Mouse (Mus musculus) adrenal gland, postnatal 4 days (tissue): ENCODE results near the gene Usp46. TPM values are rescaled to one million over a fixed set of nuclear protein-coding genes. Genes with fewer than 3 reads are reported as not detected.

Experiments
- DNase-seq, 2 experiments: peaks; one replicate each; pipeline ENCODE4 v3.0.0; 2021 to 2022; ENCODE audit warnings: low spot score in 2 of 2, mixed read lengths in 2 of 2
- total RNA-seq, 2 experiments: library from RNA; stranded (reverse); gene quantifications; 2 replicates each; pipeline ENCODE4 v1.2.3; 2021

The Usp46 gene
- total RNA-seq, 2 experiments from 2014 or later: 42.6 to 45.0 TPM

DNA sequence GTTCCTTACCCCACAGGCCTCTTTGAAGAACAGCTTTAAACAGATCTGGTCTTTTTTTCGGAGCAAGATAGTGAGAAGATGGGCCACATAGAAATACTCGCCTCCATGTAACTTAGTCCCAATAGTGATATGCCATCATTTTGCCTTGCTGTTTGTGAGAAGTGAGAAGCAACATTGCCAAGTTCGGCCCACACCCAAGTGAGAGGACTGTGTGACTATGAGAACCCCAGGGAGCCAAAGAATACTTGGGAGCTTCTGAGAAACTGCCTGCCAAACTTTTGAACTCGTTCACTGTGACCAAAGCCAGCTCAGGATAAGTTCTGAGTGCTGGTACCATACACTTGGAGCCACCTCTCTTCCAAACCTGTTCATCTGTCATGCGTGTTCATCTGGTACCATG is 110.1 kb downstream of the Usp46 start:
- no peak for DNase-seq

DNA sequence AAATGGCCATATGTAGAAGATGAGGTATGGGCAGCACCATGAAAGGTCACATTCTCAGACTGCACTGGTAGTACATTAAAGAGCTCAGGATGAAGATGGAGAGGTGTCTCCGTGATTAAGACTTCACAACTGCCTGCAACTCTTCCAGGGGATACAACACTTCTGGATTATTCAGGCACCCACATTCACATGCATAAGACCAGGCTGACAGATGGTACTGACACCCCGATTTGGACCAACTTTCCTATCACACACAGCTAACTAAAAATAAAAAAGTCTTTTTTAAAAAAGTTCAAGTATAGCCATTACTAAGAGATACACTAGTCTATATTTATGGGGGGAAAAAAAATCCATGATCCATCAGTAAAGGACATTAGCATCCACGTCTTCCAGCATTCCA is 112.5 kb downstream of the Usp46 start:
- DNase-seq: no peak

DNA sequence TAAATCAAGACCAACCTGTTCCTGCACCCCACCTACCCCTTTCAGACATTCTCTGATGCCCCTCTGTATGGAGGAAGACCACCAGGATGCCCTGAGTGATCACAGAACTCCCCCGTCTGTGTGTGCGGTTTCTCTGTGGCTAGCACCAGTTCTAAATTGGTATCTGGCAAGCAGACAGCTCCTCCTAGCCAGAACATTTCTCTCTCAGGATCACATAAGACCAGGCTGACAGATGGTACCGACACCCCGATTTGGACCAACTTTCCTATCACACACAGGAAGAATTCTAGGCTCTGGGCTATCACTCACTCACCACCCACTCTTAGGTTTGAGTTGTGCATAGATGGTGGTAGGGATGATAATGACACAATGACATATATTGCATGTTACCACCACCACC is 113.2 kb downstream of the Usp46 start:
- no peak for DNase-seq

DNA sequence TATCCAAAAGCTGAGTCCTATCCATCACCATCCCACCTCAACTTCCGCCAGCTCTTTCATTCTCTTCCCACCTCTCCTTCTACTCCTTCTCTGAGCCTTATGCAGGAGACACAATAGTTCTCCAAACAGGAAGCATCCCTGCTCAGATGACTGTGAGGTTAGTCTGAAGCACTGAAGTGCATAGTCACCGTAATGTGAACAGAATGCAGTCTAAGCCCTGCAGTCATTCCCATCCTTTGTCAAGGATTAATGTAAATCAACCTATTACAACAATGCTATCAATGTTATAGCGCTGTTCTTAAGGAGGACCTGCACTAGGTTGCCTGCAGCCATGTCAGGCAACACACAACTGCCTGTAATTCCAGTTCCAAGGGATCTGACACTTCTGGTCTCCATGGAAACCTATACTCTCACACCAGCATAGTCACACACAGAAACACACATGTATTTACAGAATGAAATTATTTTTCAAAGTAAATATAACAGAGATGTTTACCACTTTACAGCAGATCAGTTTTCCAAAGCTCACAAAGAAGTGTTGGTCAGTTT is 115.1 kb downstream of the Usp46 start:
- DNase-seq: no peak

DNA sequence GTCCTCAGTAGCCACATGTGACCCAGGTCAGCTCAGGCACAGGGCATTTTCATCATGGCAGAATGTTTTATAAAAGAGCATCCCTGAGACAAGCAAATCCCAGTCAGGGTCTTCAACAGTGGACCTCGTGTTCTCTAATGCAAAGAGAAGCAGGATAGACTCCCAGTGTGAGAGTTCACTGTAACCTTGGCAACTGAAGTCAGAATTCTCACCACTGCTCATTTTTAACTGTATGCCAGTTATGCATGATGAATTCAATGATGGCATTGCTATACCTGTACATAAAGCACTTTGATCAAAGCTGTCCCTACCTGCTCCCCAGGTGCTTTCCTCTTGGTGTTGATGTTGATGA is 116.6 kb downstream of the Usp46 start:
- DNase-seq: no peak

DNA sequence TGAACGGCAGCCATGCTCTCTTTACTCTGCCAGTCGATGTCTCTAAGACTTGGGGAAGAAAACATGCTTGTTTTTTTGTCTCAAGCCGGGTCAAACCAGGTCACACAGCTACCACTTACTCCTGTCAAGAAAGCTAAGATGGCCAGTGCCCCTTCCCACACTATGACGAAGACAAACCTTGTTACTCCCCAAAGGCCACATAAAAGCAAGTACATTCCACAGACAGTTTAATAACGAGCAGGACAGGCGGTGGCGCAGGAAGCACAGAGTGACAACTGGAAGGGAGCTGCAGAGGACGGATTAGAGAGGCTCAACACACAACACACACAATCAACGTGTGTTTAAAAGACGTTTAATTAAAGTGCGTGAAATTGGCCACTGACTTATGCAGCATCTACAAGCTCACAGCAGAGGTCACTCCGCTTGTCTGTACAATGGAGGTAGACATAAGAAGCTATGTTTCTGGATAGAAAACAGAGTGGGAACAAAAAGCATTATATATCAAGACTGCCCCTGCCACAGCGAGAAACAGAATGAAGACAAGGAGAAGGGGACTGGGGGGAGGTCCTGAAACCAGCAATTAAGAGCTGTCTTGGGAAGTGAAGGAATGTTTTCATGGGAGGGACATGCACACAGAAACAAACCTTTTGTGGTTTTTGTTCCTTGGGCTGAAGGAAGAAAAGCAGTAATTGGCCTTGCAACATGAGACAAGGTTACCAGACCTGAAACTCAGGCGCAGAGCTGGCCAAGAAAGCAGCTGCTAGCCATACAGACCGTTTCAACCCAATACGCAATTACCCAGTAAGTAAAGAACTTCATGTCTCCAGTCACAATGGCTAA is 117.2 kb downstream of the Usp46 start:
- no peak for DNase-seq

Other genes starting within 250 kb of the Usp46 start
- gene Rasl11b, start 126.9 kb upstream of the Usp46 start, total RNA-seq: 10 to 100 TPM; 34.4 to 38.9 TPM